Mouse (Mus musculus) testis, adult 2 months (tissue): ENCODE measurements around the gene D430042O09Rik.

Experiments
- CTCF ChIP-seq: fragments of 200-500 bp; IDR thresholded peaks from 2 replicates; pipeline ENCODE4 v1.5.1; 2012; ENCODE audit warnings: low read depth, mild to moderate bottlenecking, inconsistent platforms, low read length, moderate library complexity; ENCODE audit not compliant: control insufficient read depth, insufficient read depth, insufficient replicate concordance
- POLR2A ChIP-seq: fragments of 200-500 bp; IDR thresholded peaks from 2 replicates; pipeline ENCODE4 v1.6.1; 2012; ENCODE audit warnings: low read depth, mild to moderate bottlenecking, inconsistent platforms, low read length, moderate library complexity; ENCODE audit not compliant: control insufficient read depth

DNA sequence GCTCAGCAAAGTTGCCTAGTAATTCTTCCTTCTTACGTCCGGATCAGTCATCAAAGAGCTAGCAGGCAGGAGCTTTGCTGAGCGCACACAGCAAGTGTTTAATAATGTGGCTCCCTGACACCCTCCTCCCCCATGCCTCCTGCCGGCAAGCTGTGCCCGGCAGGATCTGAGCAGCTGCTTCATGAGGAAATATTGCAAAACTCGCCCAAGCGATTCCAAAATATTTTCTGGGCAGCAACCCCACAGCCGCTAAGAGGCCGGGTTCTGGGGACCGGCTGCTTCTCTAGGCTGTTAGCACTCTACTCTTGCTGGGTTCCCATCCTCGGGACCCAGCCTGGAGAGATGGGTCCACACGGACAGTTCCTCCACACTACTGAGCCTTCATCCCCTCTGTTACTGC lies 180.7 kb downstream of the D430042O09Rik start:
- TF ChIP-seq POLR2A, result no peak
- TF ChIP-seq CTCF, result no peak
